Comparison of ENCODE assay signal across 11 mouse cellular contexts in genomic region chr5:111724713-111725112, GRCm38 (mm10). TPM values are rescaled to one million over a fixed set of nuclear protein-coding genes. Genes with fewer than 3 reads are reported as not detected.
A peak's percentile ranks its signal among the peaks of the same experiment; 100 is the strongest.
DNase-seq lines count a peak whose midpoint lies in the region; ATAC-seq and TF ChIP-seq lines count a peak whose summit lies in the region.
"Had no signal": no experiment of that assay in that cellular context is flagged by ENCODE, and none has a peak within 500 bp of the region (broad histone marks: within the 10 kb centered on the region; RNA-seq: fewer than 3 reads in every experiment).

No protein-coding gene starts in this region.

- H3K9me3 ChIP-seq in heart, embryonic 15.5 days (replicated peaks): no peaks in the 10 kb centered on the region; the same call in 1 of the 2 replicates
- no peaks in the 10 kb centered on the region for H3K9me3 ChIP-seq in midbrain, embryonic 13.5 days
- no peaks in the 10 kb centered on the region for H3K9me3 ChIP-seq in intestine, embryonic 15.5 days
- H3K9me3 ChIP-seq: liver, embryonic 15.5 days had no signal

- no peak overlapping the region for H3K4me3 ChIP-seq in heart, embryonic 15.5 days
- no peak overlapping the region for H3K4me3 ChIP-seq in midbrain, embryonic 13.5 days (replicated peaks)
- H3K4me3 ChIP-seq in intestine, embryonic 15.5 days (replicated peaks): no peak overlapping the region
- H3K4me3 ChIP-seq: liver, embryonic 15.5 days had no signal

- peaks cover 38% of the 10 kb centered on the region for H3K4me1 ChIP-seq in heart, embryonic 15.5 days (replicated peaks)
- H3K4me1 ChIP-seq in midbrain, embryonic 13.5 days (replicated peaks): peaks cover 43% of the 10 kb centered on the region
- peaks cover 10% of the 10 kb centered on the region; the same call in 1 of the 2 replicates for H3K4me1 ChIP-seq in intestine, embryonic 15.5 days (replicated peaks)
- H3K4me1 ChIP-seq: liver, embryonic 15.5 days had no signal

- H3K27me3 ChIP-seq in heart, embryonic 15.5 days: 0 out of 2 replicates have a peak, but pooled peaks cover 3% of the 10 kb centered on the region
- peaks cover 4% of the 10 kb centered on the region; the same call in 1 of the 2 replicates for H3K27me3 ChIP-seq in midbrain, embryonic 13.5 days
- no peaks in the 10 kb centered on the region for H3K27me3 ChIP-seq in intestine, embryonic 15.5 days (replicated peaks)
- H3K27me3 ChIP-seq: CH12.LX; liver, embryonic 15.5 days had no signal

- H3K27ac ChIP-seq in heart, embryonic 15.5 days: peak overlapping the region; percentile 82
- H3K27ac ChIP-seq in midbrain, embryonic 13.5 days: peak overlapping the region; percentile 87
- no peak overlapping the region for H3K27ac ChIP-seq in intestine, embryonic 15.5 days
- H3K27ac ChIP-seq: liver, embryonic 15.5 days had no signal

- peak overlapping the region; percentile 43 for H3K4me2 ChIP-seq in heart, embryonic 15.5 days
- H3K4me2 ChIP-seq in midbrain, embryonic 13.5 days (replicated peaks): no peak overlapping the region; the same call in 1 of the 2 replicates
- no peak overlapping the region for H3K4me2 ChIP-seq in intestine, embryonic 15.5 days (replicated peaks)
- H3K4me2 ChIP-seq: liver, embryonic 15.5 days had no signal

- no peaks in the 10 kb centered on the region for H3K36me3 ChIP-seq in heart, embryonic 15.5 days
- no peaks in the 10 kb centered on the region for H3K36me3 ChIP-seq in midbrain, embryonic 13.5 days
- no peaks in the 10 kb centered on the region for H3K36me3 ChIP-seq in intestine, embryonic 15.5 days
- H3K36me3 ChIP-seq: liver, embryonic 15.5 days had no signal

- no peak for TF ChIP-seq POLR2A in brain, embryonic 14.5 days (IDR thresholded peaks at IDR 0.05; ENCODE audit: borderline replicate concordance, extremely low read depth, insufficient read depth, insufficient read length, poor library complexity, severe bottlenecking)

- peak; percentile 38 to 56 for DNase-seq in frontal cortex, adult 2 months (ENCODE audit: extremely low spot score in 1 of 2, low spot score in 1 of 2)
- DNase-seq in frontal cortex, postnatal 25 days (ENCODE audit: low spot score in 2 of 2): no peak
- DNase-seq in brain, embryonic 14.5 days (ENCODE audit: low read depth): peak; percentile 99
- no peak for DNase-seq in gastrocnemius, postnatal 4 days (ENCODE audit: low spot score in 2 of 2)

- WGBS in heart, embryonic 15.5 days: 45% methylated on average over 10 of the region's 10 CpGs
- 20% methylated on average over 10 of the region's 10 CpGs for WGBS in midbrain, embryonic 13.5 days
- WGBS in intestine, embryonic 15.5 days: 74% methylated on average over 10 of the region's 10 CpGs

- no peak overlapping the region for H3K9ac ChIP-seq in heart, embryonic 15.5 days
- H3K9ac ChIP-seq in midbrain, embryonic 13.5 days (replicated peaks): 0 out of 2 replicates have a peak overlapping the region, but pooled peaks have one; percentile 10
- H3K9ac ChIP-seq in intestine, embryonic 15.5 days: no peak overlapping the region
- H3K9ac ChIP-seq: liver, embryonic 15.5 days had no signal

- ATAC-seq in heart, embryonic 15.5 days (replicated peaks; ENCODE audit: insufficient number of reproducible peaks, insufficient read depth, low FRiP score, low read depth): peak; percentile 75
- peak; percentile 88 for ATAC-seq in midbrain, embryonic 13.5 days
- no peak for ATAC-seq in intestine, embryonic 15.5 days
- ATAC-seq in erythroblast, adult 5-6 weeks (replicated peaks; ENCODE audit: low FRiP score, poor library complexity, severe bottlenecking): no peak

- no peak for TF ChIP-seq CTCF in brain, embryonic 14.5 days (IDR thresholded peaks at IDR 0.05; ENCODE audit: borderline replicate concordance, extremely low read depth, insufficient read depth, insufficient read length)

RNA-seq across cellular contexts. Expression of gene Gm26897, which starts 9.0 kb away (rescaled TPM):
- polyA plus RNA-seq in frontal cortex, adult 2 months (2012; rRNA removed): not detected in 2 replicates
- not detected in 2 replicates for polyA plus RNA-seq in brain, embryonic 14.5 days (2012; rRNA removed)
- not detected in 2 replicates for polyA plus RNA-seq in heart, embryonic 15.5 days (2015; fragmentation: Nextera tagmentation; extraction: Ambion mirVana)
- not detected in 2 replicates for polyA plus RNA-seq in midbrain, embryonic 13.5 days (2015; fragmentation: Nextera tagmentation; extraction: Ambion mirVana)
- not detected in 2 replicates for polyA plus RNA-seq in intestine, embryonic 15.5 days (2015; fragmentation: Nextera tagmentation; extraction: Ambion mirVana)
- not detected in 2 replicates for total RNA-seq in erythroblast, adult 5-6 weeks (2015; ENCODE audit: low replicate concordance)
- total RNA-seq in erythroblast, adult 5-6 weeks (2017; ENCODE audit: low replicate concordance): not detected in 2 replicates
- total RNA-seq in gastrocnemius, postnatal 4 days (2021): not detected
- total RNA-seq: CH12.LX had no signal
- polyA plus RNA-seq: liver, embryonic 15.5 days; testis, adult 2 months had no signal

Comparison
In these comparisons a context has a peak if more than half of its experiments do, and no peak if none do; other contexts are left out.
1. DNase-seq: peak in frontal cortex, adult 2 months (2 of 2) and brain, embryonic 14.5 days (single experiment); none in frontal cortex, postnatal 25 days (0 of 2) and gastrocnemius, postnatal 4 days (0 of 2).
2. ATAC-seq: peak in heart, embryonic 15.5 days (single experiment) and midbrain, embryonic 13.5 days (single experiment); none in intestine, embryonic 15.5 days (single experiment) and erythroblast, adult 5-6 weeks (single experiment).